Mouse (Mus musculus): ENCODE measurements around the gene Depdc1b.

DNA sequence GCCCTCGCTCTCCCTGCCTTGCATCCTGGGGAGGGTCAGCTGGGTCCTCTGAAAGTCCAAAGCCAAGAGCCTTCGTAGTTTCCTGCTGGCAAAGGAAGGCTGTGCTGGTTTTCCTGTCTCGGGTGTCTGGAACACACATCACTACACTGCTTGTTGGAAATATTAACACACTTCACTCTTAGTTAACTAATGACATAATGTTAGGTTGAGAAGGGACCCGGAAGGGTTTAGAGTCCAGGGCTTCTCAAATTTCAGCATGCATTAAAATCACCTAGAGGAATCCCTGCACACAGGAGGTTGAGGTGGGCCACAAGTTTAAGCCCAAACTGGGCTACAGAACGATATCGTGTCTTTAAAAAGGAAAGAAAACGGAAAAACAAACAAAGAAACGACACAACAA lies 43.8 kb upstream of the Depdc1b start:
- TF ChIP-seq TAL1 (IDR thresholded peaks at IDR 0.05; ENCODE audit: low read length) (no peak), GATA1 (IDR thresholded peaks at IDR 0.05; ENCODE audit: low read length) (no peak)

Measured in erythroblast, embryonic 14.5 days (primary cell).